Mouse (Mus musculus): ENCODE data around the gene Arap1.
A peak's percentile ranks its signal among the peaks of the same experiment; 100 is the strongest.

Arap1 gene

DNA sequence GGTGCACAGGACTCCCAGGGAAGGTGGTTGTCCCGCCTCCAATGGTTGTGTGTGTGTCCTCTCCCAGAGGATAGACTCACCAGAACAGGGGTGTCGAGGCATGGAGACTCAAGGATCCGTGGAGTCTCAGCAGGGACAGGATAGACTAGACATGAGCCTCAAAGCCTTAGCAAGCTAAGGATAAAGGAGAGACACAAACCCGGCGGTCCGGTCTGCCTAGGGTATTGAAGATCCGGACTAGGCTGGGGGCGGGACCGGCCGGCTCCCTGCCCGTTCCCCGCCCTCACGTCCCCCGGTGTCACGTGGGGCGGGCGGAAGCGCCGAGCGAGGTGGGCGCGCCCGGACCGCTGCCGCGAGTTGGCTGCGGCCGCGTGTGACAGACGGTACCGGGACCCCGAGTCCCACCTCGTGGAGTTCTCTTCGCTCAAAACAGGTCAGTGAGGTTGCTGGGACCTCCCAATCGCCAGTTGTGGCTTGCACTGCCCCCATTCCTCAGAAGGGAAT is at the start of gene Arap1:
Arap1 (plus strand) TSS at position 301 of the 504 bp plus-strand sequence.
- DNase-seq (ENCODE audit: low spot score in 2 of 2) = peak in 1 of 2 experiments; percentile 50

DNA sequence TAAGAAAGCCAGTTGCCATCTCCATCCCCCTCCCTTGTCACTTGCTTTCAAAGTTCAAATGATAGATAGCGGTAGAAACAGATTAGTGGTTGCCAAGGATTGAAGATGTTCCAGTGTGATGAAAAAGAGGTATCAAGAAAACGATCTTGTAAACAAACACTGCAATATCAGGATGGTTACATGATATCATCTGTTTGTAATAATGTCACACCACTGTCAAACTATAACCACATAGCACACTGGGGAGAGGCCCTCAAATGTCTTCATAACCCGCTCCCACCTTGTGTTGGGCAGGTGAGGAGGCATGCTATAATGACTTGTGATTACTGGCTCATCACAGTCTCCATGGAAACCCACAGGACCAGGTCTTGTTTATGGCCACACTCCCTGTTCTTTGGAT is 49.5 kb upstream of the Arap1 start:
- no peak for DNase-seq (ENCODE audit: low spot score in 2 of 2)

DNA sequence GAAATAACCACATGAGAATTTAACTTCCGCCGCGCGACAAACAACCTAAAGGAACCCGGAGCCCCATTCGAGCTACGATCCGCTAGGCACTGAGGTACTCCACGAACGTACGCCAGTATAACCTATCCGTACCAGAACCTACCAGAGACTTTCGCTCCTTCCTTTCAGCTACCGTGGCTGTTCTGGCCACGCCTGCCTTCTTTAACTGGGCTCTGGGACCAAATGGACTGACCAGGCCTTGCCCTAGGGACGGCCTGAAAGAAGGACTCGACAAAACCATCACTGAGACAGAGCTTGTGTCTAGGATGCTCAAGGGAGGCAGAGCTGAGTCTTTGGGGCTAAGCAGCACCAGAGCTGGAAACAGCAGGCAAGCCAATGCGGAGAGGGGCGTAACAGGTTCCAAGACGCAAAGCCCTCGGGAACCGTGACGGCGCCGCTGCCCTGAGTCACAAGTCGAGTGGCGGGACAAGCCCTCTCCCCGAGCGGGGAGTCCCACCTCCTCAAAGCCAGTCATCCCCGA is 46.4 kb upstream of the Arap1 start:
- no peak for DNase-seq (ENCODE audit: low spot score in 2 of 2)

- DNase-seq (ENCODE audit: low spot score in 2 of 2) = peak; percentile 90 to 93
Observed at GRCm38 (mm10) chr7:101301881-101302456, 45.9 kb upstream of the Arap1 start, which contains the start of gene Atg16l2. Gene Atg16l2 (minus strand): TSS chr7:101302251.

- DNase-seq (ENCODE audit: low spot score in 2 of 2) = no peak
Observed at GRCm38 (mm10) chr7:101302691-101303090, 45.2 kb upstream of the Arap1 start.

- DNase-seq (ENCODE audit: low spot score in 2 of 2) = no peak
Observed at GRCm38 (mm10) chr7:101306841-101307240, 41.0 kb upstream of the Arap1 start.

DNA sequence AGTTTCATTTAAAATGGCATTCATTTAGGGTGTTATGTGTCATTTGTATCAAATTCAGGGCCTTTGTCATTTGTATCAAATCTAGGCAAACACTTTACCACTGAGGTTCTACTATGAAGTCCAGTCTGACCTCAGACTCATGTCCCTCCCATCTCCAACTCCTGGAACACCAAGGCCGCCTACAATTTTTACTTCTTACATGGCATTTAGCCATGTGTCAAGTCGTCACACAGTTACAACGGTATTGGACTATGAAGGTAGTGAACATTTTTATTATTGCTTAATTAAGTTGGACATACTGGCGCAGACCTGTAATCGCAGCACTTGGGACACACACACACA is 37.9 kb upstream of the Arap1 start:
- no peak for DNase-seq (ENCODE audit: low spot score in 2 of 2)

- peak; percentile 98 for DNase-seq (ENCODE audit: low spot score in 2 of 2)
Observed at GRCm38 (mm10) chr7:101310327-101311028, 37.4 kb upstream of the Arap1 start.

- DNase-seq (ENCODE audit: low spot score in 2 of 2) = no peak
Observed at GRCm38 (mm10) chr7:101311061-101311460, 36.8 kb upstream of the Arap1 start.

- DNase-seq (ENCODE audit: low spot score in 2 of 2) = no peak
Observed at GRCm38 (mm10) chr7:101313033-101313432, 34.8 kb upstream of the Arap1 start.

DNA sequence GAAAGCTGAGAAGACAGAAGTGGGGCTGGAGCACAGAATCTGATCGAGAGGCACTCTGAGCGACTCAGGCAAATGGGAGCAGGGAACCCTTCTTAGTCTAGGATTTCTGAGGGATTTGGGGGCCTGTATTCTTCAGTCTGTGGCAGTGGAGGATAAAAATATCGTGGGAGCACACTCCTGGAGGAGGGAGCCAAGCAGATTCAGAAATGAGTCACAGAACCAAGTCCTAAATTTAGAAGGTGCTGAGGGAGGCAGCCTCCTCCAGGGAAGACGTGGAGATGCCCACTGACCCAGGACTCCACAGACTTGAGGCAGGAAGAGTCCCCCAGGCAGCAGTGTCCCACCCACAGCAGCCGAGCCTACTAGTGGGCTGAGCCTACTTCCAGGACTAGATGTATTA is 33.5 kb upstream of the Arap1 start:
- peak in 1 of 2 experiments; percentile 58 for DNase-seq (ENCODE audit: low spot score in 2 of 2)

- no peak for DNase-seq (ENCODE audit: low spot score in 2 of 2)
Observed at GRCm38 (mm10) chr7:101315699-101316098, 32.2 kb upstream of the Arap1 start.

- no peak for DNase-seq (ENCODE audit: low spot score in 2 of 2)
Observed at GRCm38 (mm10) chr7:101316591-101317001, 31.3 kb upstream of the Arap1 start.

GRCm38 (mm10) chr7:101317014-101317413 is 30.9 kb upstream of the Arap1 start, which contains the start of gene Stard10:
Gene Stard10 (plus strand): TSS chr7:101317086.
- no peak for DNase-seq (ENCODE audit: low spot score in 2 of 2)

GRCm38 (mm10) chr7:101318848-101319247 is 29.0 kb upstream of the Arap1 start:
- no peak for DNase-seq (ENCODE audit: low spot score in 2 of 2)

- DNase-seq (ENCODE audit: low spot score in 2 of 2) = no peak
Observed at GRCm38 (mm10) chr7:101319796-101320195, 28.1 kb upstream of the Arap1 start.

GRCm38 (mm10) chr7:101320399-101321217 is 27.3 kb upstream of the Arap1 start:
- DNase-seq (ENCODE audit: low spot score in 2 of 2) = no peak

- DNase-seq (ENCODE audit: low spot score in 2 of 2) = peak in 1 of 2 experiments; percentile 49
Observed at GRCm38 (mm10) chr7:101321218-101321827, 26.5 kb upstream of the Arap1 start.

GRCm38 (mm10) chr7:101323141-101323594 is 24.7 kb upstream of the Arap1 start:
- DNase-seq (ENCODE audit: low spot score in 2 of 2) = no peak

GRCm38 (mm10) chr7:101324142-101324962 is 23.5 kb upstream of the Arap1 start:
- peak; percentile 60 to 65 for DNase-seq (ENCODE audit: low spot score in 2 of 2)

DNA sequence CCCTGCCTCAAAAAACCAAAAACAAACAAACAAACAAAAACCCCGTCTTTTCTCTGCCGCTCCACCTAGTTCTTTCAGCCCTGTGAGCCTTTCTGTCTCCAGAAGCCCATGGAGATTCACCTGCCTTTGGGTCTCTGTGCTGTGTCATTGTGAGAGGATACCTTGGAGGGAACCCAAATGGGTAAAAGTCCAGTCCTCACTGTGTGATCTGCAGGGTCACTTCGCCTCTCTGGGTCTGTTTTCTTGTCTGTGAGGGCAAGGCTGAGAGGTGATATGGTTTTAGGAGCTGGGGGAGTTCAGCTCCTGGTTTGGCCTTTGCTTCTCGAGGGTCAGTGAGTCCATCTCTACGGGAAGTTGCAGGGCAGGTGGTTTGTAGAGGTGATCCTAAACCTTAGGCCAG is 21.9 kb upstream of the Arap1 start:
- no peak for DNase-seq (ENCODE audit: low spot score in 2 of 2)
